Mouse (Mus musculus) T-helper 1 cell (primary cell): ENCODE data around the gene 2210011C24Rik.
"Not testable (repeated sequence)": the region's sequence is repeated elsewhere in the genome, so short reads cannot be mapped to it uniquely, and the experiment has no call there.

ENCODE experiments used
- in situ Hi-C: fragments of 300-600 bp; cut with MboI, MseI; formaldehyde crosslinking; loops from one replicate; pipeline ENCODE4 v1.15.1; 2025; ENCODE audit warnings: high pct_unique_total_duplicates

The 2210011C24Rik gene

GRCm38 (mm10) chr8:84021096-84021495, 9.1 kb upstream of the 2210011C24Rik start, which contains the start of gene Palm3:
Gene Palm3, plus strand, starts transcription at chr8:84021471.
- in situ Hi-C loops, result no loop called here

DNA sequence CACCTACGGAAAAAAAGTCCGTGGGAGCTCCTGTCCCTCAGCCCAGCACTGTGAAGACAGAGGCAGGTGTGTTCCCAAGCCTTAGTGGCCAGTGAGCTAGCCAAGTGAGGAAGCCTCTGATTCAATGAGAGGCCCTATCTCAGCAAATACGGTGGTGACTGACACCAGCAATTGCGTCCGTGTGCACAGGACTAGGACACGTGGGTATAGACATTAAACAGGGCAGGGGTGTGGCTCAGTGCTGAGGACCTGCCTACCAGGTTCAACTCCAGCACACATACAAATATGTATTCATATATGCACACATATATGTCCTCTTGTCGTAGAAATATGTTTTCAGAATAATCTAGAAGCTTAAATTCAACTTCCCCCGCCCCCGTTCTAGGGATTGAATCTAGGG, 7.8 kb upstream of the 2210011C24Rik start:
- in situ Hi-C loops, result loop anchor here (10.0 kb wide), 1 partner anchor 345 kb away; no protein-coding TSS in a partner anchor

GRCm38 (mm10) chr8:84015833-84016232, 3.9 kb upstream of the 2210011C24Rik start:
- in situ Hi-C loops, result loop anchor here (10.0 kb wide), 1 partner anchor 349 kb away; no protein-coding TSS in a partner anchor

DNA sequence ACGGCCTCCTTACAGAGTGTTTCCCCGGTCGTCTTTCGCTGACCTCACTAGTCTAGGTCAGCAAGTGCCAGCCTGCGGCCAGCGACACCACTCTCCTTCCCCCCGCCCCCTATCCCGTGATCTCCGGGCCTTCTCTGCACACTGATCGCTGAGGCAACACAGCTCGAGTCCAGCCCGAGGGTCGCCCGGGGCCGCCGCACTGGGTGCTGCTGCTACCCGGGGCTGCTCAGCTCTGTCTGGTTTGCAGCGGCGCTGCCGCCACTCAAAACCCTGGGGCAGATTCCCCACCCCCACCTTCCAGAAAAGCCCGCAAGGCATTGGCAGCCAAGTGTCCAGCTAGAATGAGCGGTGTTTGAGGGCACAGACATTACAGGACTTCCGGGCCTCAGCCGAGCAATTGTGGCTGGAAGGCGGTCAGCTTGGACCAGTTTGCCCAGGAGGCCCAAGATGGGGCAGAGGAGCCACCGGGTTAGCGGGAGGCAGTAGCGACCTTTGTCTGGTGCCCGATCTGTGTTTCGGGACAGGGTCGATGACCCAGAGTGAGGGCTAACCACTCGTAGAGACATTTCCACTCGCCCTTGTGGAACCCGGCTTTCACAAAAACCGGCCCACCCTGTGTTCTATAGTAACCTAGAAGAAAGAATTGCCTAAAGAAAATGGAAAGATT, 661 bp upstream of the 2210011C24Rik start:
- in situ Hi-C loops, result loop anchor here (10.0 kb wide), 1 partner anchor 352 kb away; no protein-coding TSS in a partner anchor

- in situ Hi-C loops, result loop anchor here (10.0 kb wide), 1 partner anchor 354 kb away; no protein-coding TSS in a partner anchor
These were observed 1.1 kb downstream of the 2210011C24Rik start for GRCm38 (mm10) chr8:84010625-84011611.

GRCm38 (mm10) chr8:84009876-84010275, 2.1 kb downstream of the 2210011C24Rik start:
- in situ Hi-C loops, result loop anchor here (10.0 kb wide), 1 partner anchor 355 kb away; no protein-coding TSS in a partner anchor

- in situ Hi-C loops, result no loop called here
These were observed 3.6 kb downstream of the 2210011C24Rik start for GRCm38 (mm10) chr8:84008362-84008761.

- in situ Hi-C loops, result not testable (repeated sequence)
These were observed 6.5 kb downstream of the 2210011C24Rik start for GRCm38 (mm10) chr8:84005502-84005901.

DNA sequence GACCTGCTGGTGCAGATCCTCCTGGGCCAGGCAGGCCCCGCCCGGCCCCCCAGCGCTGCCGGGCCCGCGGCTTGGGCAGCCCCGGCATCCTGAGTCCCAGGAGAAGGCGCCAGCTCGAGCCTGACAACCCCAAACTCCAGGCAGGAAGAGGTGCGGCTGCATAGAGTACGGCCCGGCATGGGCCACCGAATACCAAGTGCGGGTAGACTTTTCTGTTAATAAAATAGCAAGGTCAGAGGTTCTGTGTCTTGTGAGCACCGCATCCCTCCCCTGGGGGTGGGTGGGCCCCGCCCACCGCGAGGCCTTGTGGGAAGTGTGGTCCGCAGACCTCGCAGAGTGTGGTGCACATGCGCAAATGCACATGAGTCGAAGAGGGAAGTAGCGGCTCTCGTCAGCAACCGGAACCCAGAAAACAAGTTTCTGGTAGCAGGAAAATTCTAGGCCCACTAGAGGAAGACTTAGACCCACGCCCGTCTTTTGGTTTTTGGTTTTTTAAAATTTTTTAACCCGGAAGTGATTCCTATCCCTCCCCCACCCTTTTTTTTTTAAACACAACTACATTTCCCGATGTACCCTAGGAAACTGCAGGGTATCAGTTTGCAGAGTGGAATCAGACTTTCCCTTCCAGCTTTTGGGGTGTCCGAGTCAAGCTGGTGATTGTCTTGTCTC, 7.3 kb downstream of the 2210011C24Rik start:
- in situ Hi-C loops, result no loop called here

- in situ Hi-C loops, result no loop called here
These were observed 8.2 kb downstream of the 2210011C24Rik start for GRCm38 (mm10) chr8:84003612-84004246.

GRCm38 (mm10) chr8:84002957-84003611, 8.9 kb downstream of the 2210011C24Rik start:
- in situ Hi-C loops, result no loop called here

GRCm38 (mm10) chr8:84001281-84002000, 10.5 kb downstream of the 2210011C24Rik start, which contains the start of gene 1700067K01Rik:
Gene 1700067K01Rik, plus strand, starts transcription at chr8:84001502.
- in situ Hi-C loops, result no loop called here

DNA sequence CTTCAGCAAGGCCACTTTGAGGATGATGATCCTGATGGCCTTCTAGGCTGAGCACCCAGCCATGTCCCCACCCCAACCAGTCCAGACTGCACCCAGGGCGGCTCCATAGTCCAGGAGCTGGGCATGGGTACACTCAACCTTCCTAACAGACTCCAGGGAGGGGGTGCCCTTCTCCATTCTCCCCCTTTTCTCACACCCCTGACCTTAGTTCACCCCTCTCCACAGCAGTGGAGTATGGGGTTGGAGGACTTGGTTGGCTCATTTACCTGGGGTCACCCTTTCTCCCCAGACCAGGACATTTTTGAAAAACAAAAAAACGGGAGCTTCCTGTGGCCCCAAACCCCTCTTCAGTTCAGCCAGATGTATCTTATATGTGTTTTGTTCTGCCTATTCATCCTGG, 12.1 kb downstream of the 2210011C24Rik start:
- in situ Hi-C loops, result no loop called here

GRCm38 (mm10) chr8:83999057-83999705, 12.8 kb downstream of the 2210011C24Rik start:
- in situ Hi-C loops, result no loop called here

- in situ Hi-C loops, result no loop called here
These were observed 13.5 kb downstream of the 2210011C24Rik start for GRCm38 (mm10) chr8:83998231-83999056.

DNA sequence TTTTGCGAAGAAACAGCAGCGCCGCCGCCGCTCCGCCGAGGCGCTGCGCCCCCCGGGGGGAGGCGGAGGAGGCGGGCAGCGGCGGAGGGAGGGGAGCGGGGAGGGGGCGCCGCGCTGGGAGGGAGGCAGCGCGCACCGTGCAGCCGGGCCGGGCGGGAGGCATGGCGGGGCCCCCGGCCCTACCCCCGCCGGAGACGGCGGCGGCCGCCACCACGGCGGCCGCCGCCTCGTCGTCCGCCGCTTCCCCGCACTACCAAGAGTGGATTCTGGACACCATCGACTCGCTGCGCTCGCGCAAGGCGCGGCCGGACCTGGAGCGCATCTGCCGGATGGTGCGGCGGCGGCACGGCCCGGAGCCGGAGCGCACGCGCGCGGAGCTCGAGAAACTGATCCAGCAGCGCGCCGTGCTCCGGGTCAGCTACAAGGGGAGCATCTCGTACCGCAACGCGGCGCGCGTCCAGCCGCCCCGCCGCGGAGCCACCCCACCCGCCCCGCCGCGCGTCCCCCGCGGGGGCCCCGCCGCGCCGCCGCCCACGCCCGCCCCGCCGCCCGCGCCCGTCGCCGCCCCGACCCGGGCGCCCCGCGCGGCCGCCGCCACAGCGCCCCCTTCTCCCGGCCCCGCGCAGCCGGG, 14.3 kb downstream of the 2210011C24Rik start, which contains the start of gene Samd1:
Samd1 (plus strand) TSS at position 162 of the 631 bp plus-strand sequence.
- in situ Hi-C loops, result no loop called here

GRCm38 (mm10) chr8:83996567-83997505, 15.1 kb downstream of the 2210011C24Rik start:
- in situ Hi-C loops, result no loop called here
